Mouse (Mus musculus) lung, adult 2 months (tissue): ENCODE measurements at regions not wholly inside any gene's neighbourhood (a gene's known extent, or its start where the extent isn't known, plus 50 kb on each side); places are given as distances from the start of the nearest gene placed in this dataset.

Source experiments
- DNase-seq: peaks from one replicate; pipeline ENCODE4 v3.0.0; 2022
- H3K4me1 ChIP-seq: fragments of 200-500 bp; 2 replicates; pipeline ENCODE4 v1.6.1; 2011; ENCODE audit warnings: low read length; ENCODE audit not compliant: control insufficient read depth, insufficient read depth
- H3K4me3 ChIP-seq: fragments of 200-500 bp; replicated peaks from 2 replicates; pipeline ENCODE3; 2011; ENCODE audit warnings: low read depth, mild to moderate bottlenecking, control low read depth, low read length; ENCODE audit errors: extremely low read depth
- CTCF ChIP-seq: fragments of 200-500 bp; IDR thresholded peaks from 2 replicates; pipeline ENCODE4 v1.5.1; 2011; ENCODE audit warnings: mild to moderate bottlenecking, low read length, control low read depth; ENCODE audit not compliant: insufficient read depth
- POLR2A ChIP-seq: fragments of 200-500 bp; IDR thresholded peaks from 2 replicates; pipeline ENCODE4 v1.6.1; 2011; ENCODE audit warnings: low read depth, mild to moderate bottlenecking, control low read depth, low read length, borderline replicate concordance; ENCODE audit errors: extremely low read depth
- WGBS: fragments of 180-500 bp; shearing (Covaris S2); methylation state at CpG from one replicate; pipeline ENCODE4 v1.1.7; 2018; 5-methylcytosine and 5-hydroxymethylcytosine counted together

GRCm38 (mm10) chr1:60621064-60621726 is 54.3 kb upstream of the Raph1 start:
- DNase-seq, result no peak
- TF ChIP-seq POLR2A, result no peak
- no peak for TF ChIP-seq CTCF
- Histone ChIP-seq H3K4me1 (no peaks in the 10 kb centered on the region; the same call in 1 of the 2 replicates), H3K4me3 (no peak overlapping the region)
- WGBS, result 85% methylated on average over 8 of the region's 8 CpGs

GRCm38 (mm10) chr1:60618389-60618788 is 51.5 kb upstream of the Raph1 start:
- no peak for DNase-seq
- Histone ChIP-seq H3K4me3 (no peak overlapping the region), H3K4me1 (peaks cover under 1% of the 10 kb centered on the region)
- 48% methylated on average over 1 of the region's 1 CpGs for WGBS
- TF ChIP-seq CTCF (no peak), POLR2A (no peak)

GRCm38 (mm10) chr1:60616916-60617315 is 50.0 kb upstream of the Raph1 start:
- no peak for TF ChIP-seq CTCF
- DNase-seq, result no peak
- 59% methylated on average over 2 of the region's 2 CpGs for WGBS
- Histone ChIP-seq H3K4me1 (peaks cover 8% of the 10 kb centered on the region), H3K4me3 (no peak overlapping the region)
